Mouse (Mus musculus): ENCODE results near the gene Arcn1. TPM values are rescaled to one million over a fixed set of nuclear protein-coding genes. Genes with fewer than 3 reads are reported as not detected.

Gene Arcn1
- 46.6 TPM for polyA plus RNA-seq (2012; fragmentation: generic; extraction: Trizol)
- long read RNA-seq, experiment 1, full-length matches to known transcripts = 74 of 93 reads
- long read RNA-seq, experiment 1, partial matches to known transcripts = 16 of 93 reads
- long read RNA-seq, experiment 1, other reads (novel, unspliced or antisense) = 3 of 93 reads
- long read RNA-seq, experiment 2, full-length matches to known transcripts = 1,262 of 1,308 reads
- long read RNA-seq, experiment 2, partial matches to known transcripts = 21 of 1,308 reads
- long read RNA-seq, experiment 2, other reads (novel, unspliced or antisense) = 25 of 1,308 reads

DNA sequence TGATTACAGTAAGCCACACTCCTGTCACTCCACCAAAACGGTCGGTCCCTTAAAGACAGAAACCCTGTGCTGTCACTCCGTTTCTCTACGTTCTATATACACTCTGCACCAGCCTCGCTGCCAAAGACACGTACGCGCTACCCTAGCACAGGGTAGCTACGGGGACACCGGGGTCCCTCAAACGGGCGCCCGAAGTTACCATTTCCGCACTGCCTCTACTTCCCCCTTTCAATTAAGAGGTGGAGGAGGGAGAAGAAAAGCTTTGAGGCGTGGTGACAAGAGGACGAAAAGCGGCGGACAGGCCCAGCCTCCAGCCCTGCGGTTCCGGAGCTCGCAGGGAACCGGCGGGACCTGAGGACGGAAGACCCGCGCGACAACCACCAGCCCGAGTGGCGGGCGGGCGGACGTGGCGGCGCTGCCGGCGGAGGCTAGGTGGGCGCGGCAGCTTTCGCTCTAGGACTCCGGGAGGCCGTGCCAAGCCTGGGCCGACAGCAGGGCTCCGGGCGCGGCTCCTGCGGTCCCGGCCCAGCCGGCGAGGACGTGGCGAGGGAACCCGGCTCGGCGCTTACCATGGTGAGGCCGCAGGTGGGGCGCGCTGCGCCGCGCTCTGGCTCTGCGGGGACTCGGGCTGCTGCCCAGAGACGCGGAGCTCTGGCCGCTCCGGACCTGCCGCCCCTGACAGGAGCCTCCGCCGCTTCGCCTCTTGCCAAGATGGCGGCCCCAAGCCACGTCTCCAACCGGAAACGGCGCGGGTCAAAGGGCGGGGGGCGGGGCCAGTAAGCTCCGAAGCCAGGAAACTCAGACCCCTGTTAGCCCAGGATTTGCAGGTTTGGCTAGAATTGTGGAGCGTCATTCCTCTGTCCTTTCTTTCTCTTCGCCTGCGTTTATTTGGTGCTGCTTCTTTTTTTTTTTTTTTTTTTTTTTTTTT lies at the start of gene Arcn1, which contains the start of gene Ift46:
TSS of gene Arcn1 (minus strand) at position 745 of the 928 bp plus-strand sequence.
TSS of gene Ift46 (plus strand) at position 808 of the 928 bp plus-strand sequence.
- no peaks in the 10 kb centered on the region for H3K27me3 ChIP-seq (ENCODE audit: control insufficient read depth, insufficient read depth, insufficient read length)
- TF ChIP-seq MAX (IDR thresholded peaks at IDR 0.05) (no peak), MYOD1 (IDR thresholded peaks at IDR 0.05; ENCODE audit: control insufficient read depth, insufficient read length, low read depth) (no peak), CTCF (IDR thresholded peaks at IDR 0.05; ENCODE audit: control insufficient read depth, insufficient read depth, insufficient read length) (no peak), CEBPB (IDR thresholded peaks at IDR 0.05; ENCODE audit: low read depth) (no peak), USF1 (IDR thresholded peaks at IDR 0.05; ENCODE audit: low read depth) (no peak), FOSL1 (IDR thresholded peaks at IDR 0.05; ENCODE audit: insufficient read depth, low read length, poor library complexity, severe bottlenecking) (no peak), MYOG (IDR thresholded peaks at IDR 0.05; ENCODE audit: control insufficient read depth, extremely low read depth, insufficient read length) (no peak)
- H3K36me3 ChIP-seq (ENCODE audit: control insufficient read depth, insufficient read depth) = no peaks in the 10 kb centered on the region
- H3K79me3 ChIP-seq (ENCODE audit: low read depth) = peaks cover 48% of the 10 kb centered on the region
- H3ac ChIP-seq (ENCODE audit: control insufficient read depth, insufficient read length, low read depth) = peak within 1 kb of the TSS; percentile 99
- peak within 1 kb of the TSS; percentile 82 for H3K4me3 ChIP-seq (ENCODE audit: insufficient read depth, poor library complexity, severe bottlenecking)
- H3K79me2 ChIP-seq (ENCODE audit: control insufficient read depth, insufficient read depth) = peaks cover 53% of the 10 kb centered on the region

DNA sequence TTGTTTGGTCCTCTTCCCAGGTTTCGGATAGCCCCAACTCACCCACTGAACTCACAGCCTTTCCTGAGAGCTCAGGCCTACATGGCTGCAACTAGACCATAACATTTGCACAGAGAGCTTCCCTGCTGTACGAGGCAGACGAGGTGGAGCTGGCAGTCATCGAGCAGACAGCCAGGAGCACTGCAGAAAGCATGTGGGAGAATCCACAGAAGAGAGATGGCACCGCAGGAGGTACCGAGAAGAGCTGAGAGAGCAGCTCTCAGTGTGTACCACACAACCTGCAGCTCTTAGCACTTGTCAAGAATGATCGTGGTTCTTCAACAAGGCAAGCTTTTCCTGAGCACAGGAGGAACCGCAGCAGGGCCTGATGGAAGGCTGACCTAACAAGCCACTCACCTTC lies 46.5 kb upstream of the Arcn1 start:
- Histone ChIP-seq H3K4me3 (ENCODE audit: insufficient read depth, poor library complexity, severe bottlenecking) (no peak overlapping the region), H3K27me3 (ENCODE audit: control insufficient read depth, insufficient read depth, insufficient read length) (no peaks in the 10 kb centered on the region), H3K36me3 (ENCODE audit: control insufficient read depth, insufficient read depth) (peaks cover 93% of the 10 kb centered on the region), H3ac (ENCODE audit: control insufficient read depth, insufficient read length, low read depth) (no peak overlapping the region), H3K79me3 (ENCODE audit: low read depth) (no peaks in the 10 kb centered on the region), H3K79me2 (ENCODE audit: control insufficient read depth, insufficient read depth) (no peaks in the 10 kb centered on the region)
- TF ChIP-seq MAX (IDR thresholded peaks at IDR 0.05) = no peak
- TF ChIP-seq USF1 (IDR thresholded peaks at IDR 0.05; ENCODE audit: low read depth) = no peak
- TF ChIP-seq MYOG (IDR thresholded peaks at IDR 0.05; ENCODE audit: control insufficient read depth, extremely low read depth, insufficient read length) = no peak
- TF ChIP-seq FOSL1 (IDR thresholded peaks at IDR 0.05; ENCODE audit: insufficient read depth, low read length, poor library complexity, severe bottlenecking) = no peak
- no peak for TF ChIP-seq MYOD1 (IDR thresholded peaks at IDR 0.05; ENCODE audit: control insufficient read depth, insufficient read length, low read depth)
- no peak for TF ChIP-seq CEBPB (IDR thresholded peaks at IDR 0.05; ENCODE audit: low read depth)
- no peak for TF ChIP-seq CTCF (IDR thresholded peaks at IDR 0.05; ENCODE audit: control insufficient read depth, insufficient read depth, insufficient read length)

DNA sequence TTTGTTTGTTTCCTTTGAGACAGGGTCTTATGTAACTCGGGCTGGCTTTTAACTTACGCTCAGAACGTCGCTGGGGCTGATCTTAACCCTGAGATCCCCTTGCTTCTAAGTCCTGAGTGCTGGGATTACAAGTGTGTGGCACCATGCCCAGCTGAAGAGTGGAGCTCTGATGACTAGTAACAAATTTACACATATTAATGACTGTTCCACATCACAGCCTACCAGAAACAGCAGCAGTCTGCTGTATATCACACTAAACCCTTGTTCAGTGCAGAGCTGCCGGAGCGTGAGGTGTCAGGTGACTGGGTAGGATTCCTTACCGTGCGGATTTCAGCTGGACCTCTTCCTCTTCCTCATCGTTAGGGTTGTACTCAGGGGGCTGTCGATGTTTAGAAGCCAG lies 42.7 kb upstream of the Arcn1 start:
- TF ChIP-seq USF1 (IDR thresholded peaks at IDR 0.05; ENCODE audit: low read depth) (no peak), FOSL1 (IDR thresholded peaks at IDR 0.05; ENCODE audit: insufficient read depth, low read length, poor library complexity, severe bottlenecking) (no peak), MYOG (IDR thresholded peaks at IDR 0.05; ENCODE audit: control insufficient read depth, extremely low read depth, insufficient read length) (no peak), MYOD1 (IDR thresholded peaks at IDR 0.05; ENCODE audit: control insufficient read depth, insufficient read length, low read depth) (no peak), CTCF (IDR thresholded peaks at IDR 0.05; ENCODE audit: control insufficient read depth, insufficient read depth, insufficient read length) (no peak)
- no peaks in the 10 kb centered on the region for H3K27me3 ChIP-seq (ENCODE audit: control insufficient read depth, insufficient read depth, insufficient read length)
- no peaks in the 10 kb centered on the region for H3K79me3 ChIP-seq (ENCODE audit: low read depth)
- H3ac ChIP-seq (ENCODE audit: control insufficient read depth, insufficient read length, low read depth) = no peak overlapping the region
- peaks cover 94% of the 10 kb centered on the region for H3K36me3 ChIP-seq (ENCODE audit: control insufficient read depth, insufficient read depth)
- H3K79me2 ChIP-seq (ENCODE audit: control insufficient read depth, insufficient read depth) = no peaks in the 10 kb centered on the region
- H3K4me3 ChIP-seq (ENCODE audit: insufficient read depth, poor library complexity, severe bottlenecking) = no peak overlapping the region

DNA sequence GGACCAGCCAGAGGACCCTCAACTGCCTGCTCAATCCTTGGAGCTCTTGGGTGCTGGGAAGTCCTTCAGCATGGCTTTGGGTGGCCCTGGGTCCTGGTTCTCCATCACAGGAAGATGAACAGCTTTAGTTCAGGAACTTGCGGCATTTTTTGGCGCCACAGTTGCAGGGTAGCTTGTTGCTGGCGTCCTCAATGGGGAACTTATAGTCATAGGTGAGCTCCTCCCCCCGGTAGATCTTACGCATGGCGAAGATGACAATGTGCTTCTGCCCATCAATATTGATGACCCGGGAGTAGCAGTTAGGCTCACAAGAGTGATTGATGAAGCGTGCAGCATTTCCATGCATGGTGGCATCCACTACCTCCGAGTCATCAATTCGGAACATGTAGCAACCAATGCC lies 40.1 kb upstream of the Arcn1 start:
- peaks cover 78% of the 10 kb centered on the region for H3K36me3 ChIP-seq (ENCODE audit: control insufficient read depth, insufficient read depth)
- TF ChIP-seq MYOG (IDR thresholded peaks at IDR 0.05; ENCODE audit: control insufficient read depth, extremely low read depth, insufficient read length) (no peak), USF1 (IDR thresholded peaks at IDR 0.05; ENCODE audit: low read depth) (no peak), FOSL1 (IDR thresholded peaks at IDR 0.05; ENCODE audit: insufficient read depth, low read length, poor library complexity, severe bottlenecking) (no peak), MAX (IDR thresholded peaks at IDR 0.05) (no peak), CTCF (IDR thresholded peaks at IDR 0.05; ENCODE audit: control insufficient read depth, insufficient read depth, insufficient read length) (no peak), MYOD1 (IDR thresholded peaks at IDR 0.05; ENCODE audit: control insufficient read depth, insufficient read length, low read depth) (no peak), CEBPB (IDR thresholded peaks at IDR 0.05; ENCODE audit: low read depth) (no peak)

GRCm38 (mm10) chr9:44807141-44807540 lies 39.5 kb upstream of the Arcn1 start:
- no peak overlapping the region for H3K4me3 ChIP-seq (ENCODE audit: insufficient read depth, poor library complexity, severe bottlenecking)
- no peaks in the 10 kb centered on the region for H3K27me3 ChIP-seq (ENCODE audit: control insufficient read depth, insufficient read depth, insufficient read length)
- H3K79me3 ChIP-seq (ENCODE audit: low read depth) = no peaks in the 10 kb centered on the region
- peaks cover 72% of the 10 kb centered on the region for H3K36me3 ChIP-seq (ENCODE audit: control insufficient read depth, insufficient read depth)
- H3ac ChIP-seq (ENCODE audit: control insufficient read depth, insufficient read length, low read depth) = no peak overlapping the region
- H3K79me2 ChIP-seq (ENCODE audit: control insufficient read depth, insufficient read depth) = no peaks in the 10 kb centered on the region
- no peak for TF ChIP-seq USF1 (IDR thresholded peaks at IDR 0.05; ENCODE audit: low read depth)

More for the DNA sequence above, 40.1 kb upstream of the Arcn1 start:
- Histone ChIP-seq H3K4me3 (ENCODE audit: insufficient read depth, poor library complexity, severe bottlenecking) (no peak overlapping the region), H3ac (ENCODE audit: control insufficient read depth, insufficient read length, low read depth) (no peak overlapping the region), H3K79me2 (ENCODE audit: control insufficient read depth, insufficient read depth) (no peaks in the 10 kb centered on the region), H3K27me3 (ENCODE audit: control insufficient read depth, insufficient read depth, insufficient read length) (no peaks in the 10 kb centered on the region), H3K79me3 (ENCODE audit: low read depth) (no peaks in the 10 kb centered on the region)

Data from C2C12 (cell line).